27 mouse cellular contexts compared by ENCODE assay signal in genomic region chr13:112171940-112172715, GRCm38 (mm10).
A peak's percentile ranks its signal among the peaks of the same experiment; 100 is the strongest.
DNase-seq lines count a peak whose midpoint lies in the region; ATAC-seq and TF ChIP-seq lines count a peak whose summit lies in the region.
"Had no signal": no experiment of that assay in that cellular context is flagged by ENCODE, and none has a peak within 500 bp of the region (broad histone marks: within the 10 kb centered on the region; RNA-seq: fewer than 3 reads in every experiment).

No protein-coding gene starts in this region.

- no peak overlapping the region for H3K9ac ChIP-seq in lung, postnatal 0 days (replicated peaks; ENCODE audit: low read depth)
- H3K9ac ChIP-seq: embryonic facial prominence, embryonic 13.5 days; heart, embryonic 15.5 days; limb, embryonic 13.5 days; midbrain, embryonic 12.5 days; neural tube, embryonic 13.5 days had no signal

- no peaks in the 10 kb centered on the region for H3K4me1 ChIP-seq in lung, adult 2 months (ENCODE audit: control insufficient read depth, insufficient read depth, low read length)
- H3K4me1 ChIP-seq in lung, postnatal 0 days (ENCODE audit: insufficient read depth, low read depth, low read length) = no peaks in the 10 kb centered on the region
- H3K4me1 ChIP-seq: limb, embryonic 13.5 days; megakaryocyte, embryonic 14.5 days; midbrain, embryonic 12.5 days had no signal

- TF ChIP-seq EP300 in lung, postnatal 0 days (IDR thresholded peaks at IDR 0.05) = peak; percentile 38; the same call in 1 of the 2 replicates

- no peaks in the 10 kb centered on the region for H3K27me3 ChIP-seq in lung, postnatal 0 days (replicated peaks; ENCODE audit: insufficient read depth, low read length)
- H3K27me3 ChIP-seq: embryonic facial prominence, embryonic 13.5 days; heart, embryonic 15.5 days; limb, embryonic 13.5 days; megakaryocyte, embryonic 14.5 days; midbrain, embryonic 12.5 days; neural tube, embryonic 13.5 days had no signal

- 53% methylated on average over 11 of the region's 11 CpGs for WGBS in lung, adult 2 months
- 36% methylated on average over 11 of the region's 11 CpGs for WGBS in lung, postnatal 0 days

- H3K36me3 ChIP-seq in lung, postnatal 0 days (ENCODE audit: insufficient read depth, low read length) = no peaks in the 10 kb centered on the region
- H3K36me3 ChIP-seq: embryonic facial prominence, embryonic 13.5 days; heart, embryonic 15.5 days; limb, embryonic 13.5 days; midbrain, embryonic 12.5 days; neural tube, embryonic 13.5 days had no signal

- H3K4me2 ChIP-seq in lung, postnatal 0 days (replicated peaks; ENCODE audit: low read depth, low read length) = no peak overlapping the region
- H3K4me2 ChIP-seq: embryonic facial prominence, embryonic 13.5 days; heart, embryonic 15.5 days; limb, embryonic 13.5 days; liver, embryonic 11.5 days; midbrain, embryonic 12.5 days; neural tube, embryonic 13.5 days had no signal

- peak overlapping the region; percentile 66 for H3K27ac ChIP-seq in lung, postnatal 0 days (ENCODE audit: low read length)
- H3K27ac ChIP-seq: embryonic facial prominence, embryonic 13.5 days; heart, embryonic 15.5 days; layer of hippocampus, adult 2 months; left cerebral cortex, adult 2 months; limb, embryonic 13.5 days; midbrain, embryonic 12.5 days; neural tube, embryonic 13.5 days; stomach, postnatal 0 days had no signal

- no peaks in the 10 kb centered on the region for H3K9me3 ChIP-seq in lung, postnatal 0 days (ENCODE audit: low read length)
- H3K9me3 ChIP-seq: embryonic facial prominence, embryonic 13.5 days; heart, embryonic 15.5 days; limb, embryonic 13.5 days; midbrain, embryonic 12.5 days; neural tube, embryonic 13.5 days had no signal

- ATAC-seq in lung, postnatal 0 days = peak; percentile 94
- no peak for ATAC-seq in erythroid progenitor cell, adult 5-6 weeks (replicated peaks; ENCODE audit: low FRiP score, poor library complexity, severe bottlenecking)
- ATAC-seq: forebrain, embryonic 16.5 days; hindbrain, embryonic 16.5 days had no signal

- TF ChIP-seq CTCF in lung, adult 2 months (IDR thresholded peaks at IDR 0.05; ENCODE audit: insufficient read depth, low read length) = no peak
- peak; percentile 42 for TF ChIP-seq CTCF in lung, postnatal 0 days (IDR thresholded peaks at IDR 0.05)

- TF ChIP-seq POLR2A in lung, adult 2 months (IDR thresholded peaks at IDR 0.05; ENCODE audit: borderline replicate concordance, extremely low read depth, low read depth, low read length) = no peak

- no peak overlapping the region for H3K4me3 ChIP-seq in lung, adult 2 months (replicated peaks; ENCODE audit: extremely low read depth, low read depth, low read length)
- no peak overlapping the region for H3K4me3 ChIP-seq in lung, postnatal 0 days (ENCODE audit: low read depth, low read length)
- H3K4me3 ChIP-seq: embryonic facial prominence, embryonic 13.5 days; heart, embryonic 15.5 days; layer of hippocampus, adult 2 months; left cerebral cortex, adult 2 months; limb, embryonic 13.5 days; megakaryocyte, embryonic 14.5 days; midbrain, embryonic 12.5 days; myocyte; neural tube, embryonic 13.5 days had no signal

- DNase-seq in heart, adult 18-20 months = peak; percentile 47 to 54
- no peak for DNase-seq in heart, postnatal 4 days
- DNase-seq in lung, adult 18-20 months = peak; percentile 31 to 47
- no peak for DNase-seq in lung, adult 2 months
- DNase-seq in lung, postnatal 0 days (ENCODE audit: low spot score) = peak; percentile 90
- peak; percentile 58 to 84 for DNase-seq in lung, postnatal 4 days
- no peak for DNase-seq in yolk sac, embryonic 10.5 days (ENCODE audit: low spot score)
- DNase-seq: adrenal gland, postnatal 36 days; B cell, adult 2 months; cerebellum, adult 8-10 months; right cerebral cortex, postnatal 4 days; thymus, adult 18-20 months; thymus, postnatal 36 days had no signal

Comparison
In these comparisons a context has a peak if more than half of its experiments do, and no peak if none do; other contexts are left out.
1. DNase-seq: peak in heart, adult 18-20 months (2 of 2), lung, adult 18-20 months (2 of 2), lung, postnatal 0 days (single experiment) and lung, postnatal 4 days (2 of 2); none in heart, postnatal 4 days (single experiment), lung, adult 2 months (single experiment) and yolk sac, embryonic 10.5 days (single experiment).